Mouse (Mus musculus) cerebellum, adult 11 months (tissue): ENCODE results near the gene Taf10.
"Not testable (repeated sequence)": the region's sequence is repeated elsewhere in the genome, so short reads cannot be mapped to it uniquely, and the experiment has no call there.

ENCODE experiments used
- DNase-seq: peaks from one replicate; pipeline ENCODE4 v3.0.0; 2022

Gene Taf10

DNA sequence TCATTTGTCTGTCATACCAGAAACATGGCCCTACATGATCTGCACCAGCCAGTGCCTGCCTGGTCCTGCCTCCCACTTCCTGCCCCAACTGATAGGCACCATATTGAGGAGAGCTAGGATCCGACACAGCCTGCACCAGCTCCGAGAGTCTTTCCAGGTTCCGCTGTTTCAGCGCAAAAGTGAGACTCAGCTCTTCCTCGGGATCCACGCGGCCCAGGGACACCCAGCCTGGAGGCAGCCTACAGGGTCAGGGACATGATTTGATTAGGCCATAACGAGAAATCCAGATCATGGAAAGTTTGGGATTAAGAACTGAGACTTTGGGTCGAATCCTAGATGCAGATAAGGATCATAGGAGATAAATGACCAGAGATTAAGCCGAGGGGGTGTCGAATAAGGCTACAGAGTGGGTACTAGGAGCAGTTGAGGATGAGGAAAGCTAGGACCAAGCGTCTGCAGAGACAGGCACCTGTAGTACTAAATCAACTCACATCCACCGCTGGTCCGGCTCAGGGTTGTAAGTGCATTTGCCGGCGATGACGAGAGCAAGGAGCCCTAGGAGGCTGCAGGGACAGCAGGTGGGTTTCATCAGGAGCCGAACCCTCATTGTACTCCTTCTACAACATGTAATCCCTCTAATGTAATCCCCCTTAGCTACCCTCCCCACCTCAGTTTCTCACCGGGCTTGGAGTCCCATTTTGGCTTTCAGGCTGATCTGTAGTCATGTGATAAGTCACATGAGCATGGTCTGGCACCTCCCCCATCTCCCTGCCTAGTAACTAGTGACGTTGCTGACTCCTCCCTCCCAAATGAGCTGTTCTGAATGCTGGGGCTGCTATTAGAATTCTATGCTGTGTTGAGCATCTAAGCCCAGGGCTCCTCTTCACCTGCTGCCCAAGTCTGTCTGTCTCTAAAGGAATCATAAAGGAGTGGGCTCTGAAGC, 7.6 kb upstream of the Taf10 start, which contains the start of gene Tpp1:
TSS of gene Tpp1 (minus strand) at position 745 of the 943 bp plus-strand sequence.
- peak; percentile 91 for DNase-seq

DNA sequence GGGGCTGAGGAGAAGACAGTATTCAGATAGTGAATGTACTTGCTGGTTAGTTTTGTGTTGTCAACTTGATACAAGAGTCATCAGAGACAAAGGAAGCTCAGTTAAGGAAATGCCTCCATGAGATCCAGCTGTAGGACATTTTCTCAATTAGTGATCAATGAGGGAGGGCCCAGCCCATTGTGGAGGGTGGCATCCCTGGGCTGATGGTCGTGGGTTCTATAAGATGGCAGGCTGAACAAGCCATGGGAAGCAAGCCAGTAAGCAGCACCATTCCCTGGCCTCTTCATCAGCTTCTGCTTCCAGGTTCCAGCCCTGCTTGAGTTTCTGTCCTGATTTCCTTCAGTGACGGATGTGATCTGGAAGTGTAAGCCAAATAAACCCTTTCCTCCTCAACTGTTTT, 3.6 kb upstream of the Taf10 start:
- DNase-seq = no peak

DNA sequence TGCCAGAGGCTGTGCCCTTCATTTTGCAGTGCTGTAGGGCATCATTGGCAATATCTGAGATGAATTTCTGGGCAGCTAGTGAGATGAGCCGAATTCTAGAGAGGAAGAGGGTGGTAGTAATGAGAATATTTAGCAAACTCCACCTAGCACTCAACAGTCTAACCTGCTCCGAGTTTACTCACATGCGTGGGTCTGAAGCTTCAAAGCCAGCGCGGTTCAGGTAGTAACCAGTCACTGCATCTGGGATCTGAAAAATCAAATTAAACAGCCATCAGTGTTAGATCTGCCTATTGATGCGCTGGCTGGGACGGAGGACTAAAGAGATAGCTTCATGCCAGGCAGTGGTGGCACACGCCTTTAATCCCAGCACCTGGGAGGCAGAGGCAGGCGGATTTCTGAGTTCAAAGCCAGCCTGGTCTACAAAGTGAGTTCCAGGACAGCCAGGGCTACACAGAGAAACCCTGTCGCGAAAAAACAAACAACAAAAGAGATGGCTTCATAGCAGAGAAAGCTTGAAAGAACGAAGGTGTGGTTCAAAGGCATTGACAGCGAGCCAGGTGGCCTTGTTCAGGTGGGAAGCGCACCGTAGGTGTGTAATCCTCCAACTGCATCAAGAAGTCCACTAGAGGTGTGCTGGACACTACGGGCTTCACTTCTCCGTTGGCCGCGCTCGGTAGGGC, 775 bp downstream of the Taf10 start:
- DNase-seq = not testable (repeated sequence)

- not testable (repeated sequence) for DNase-seq
These were observed 1.5 kb downstream of the Taf10 start for GRCm38 (mm10) chr7:105742539-105743215.

- DNase-seq = no peak
These were observed 2.2 kb downstream of the Taf10 start for GRCm38 (mm10) chr7:105741978-105742377.

DNA sequence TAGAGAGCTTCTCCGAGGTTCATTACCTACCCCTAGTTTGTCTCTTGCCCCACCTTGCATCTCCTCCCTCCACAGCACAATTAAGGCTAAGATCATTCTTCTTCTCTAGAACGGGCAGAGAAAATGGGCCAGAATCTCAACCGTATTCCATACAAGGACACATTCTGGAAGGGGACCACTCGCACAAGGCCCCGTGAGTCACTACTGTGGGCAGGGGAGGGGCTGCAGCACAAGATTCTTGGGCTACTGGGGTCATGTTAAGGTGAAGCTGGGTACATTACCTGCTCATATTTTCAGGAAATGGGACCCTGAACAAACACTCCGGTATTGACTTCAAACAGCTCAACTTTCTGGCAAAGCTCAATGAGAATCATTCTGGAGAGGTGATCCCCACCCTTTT, 3.3 kb downstream of the Taf10 start:
- DNase-seq = no peak

- DNase-seq = no peak
These were observed 3.9 kb downstream of the Taf10 start for GRCm38 (mm10) chr7:105740089-105740795.

DNA sequence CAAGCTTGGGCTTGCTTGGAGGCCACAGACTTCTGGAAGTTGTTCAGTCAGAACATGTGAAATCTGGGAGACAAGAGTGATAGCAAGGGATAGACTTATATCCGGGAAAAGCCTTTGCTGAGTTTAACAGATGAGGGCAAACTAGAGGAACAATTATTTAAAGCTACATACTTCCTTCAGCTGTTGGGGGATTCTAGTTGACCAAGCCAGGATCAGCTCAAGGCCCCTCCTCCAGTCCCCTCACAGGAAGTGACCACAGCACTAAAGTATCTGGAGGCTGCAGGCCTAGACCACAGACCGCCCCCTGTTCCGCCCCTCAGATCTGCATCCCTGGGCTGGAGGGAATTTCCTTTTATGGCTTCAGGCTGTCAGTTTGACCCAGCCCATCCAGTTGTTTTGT, 5.2 kb downstream of the Taf10 start:
- DNase-seq = no peak

GRCm38 (mm10) chr7:105738286-105738685, 5.9 kb downstream of the Taf10 start:
- no peak for DNase-seq

DNA sequence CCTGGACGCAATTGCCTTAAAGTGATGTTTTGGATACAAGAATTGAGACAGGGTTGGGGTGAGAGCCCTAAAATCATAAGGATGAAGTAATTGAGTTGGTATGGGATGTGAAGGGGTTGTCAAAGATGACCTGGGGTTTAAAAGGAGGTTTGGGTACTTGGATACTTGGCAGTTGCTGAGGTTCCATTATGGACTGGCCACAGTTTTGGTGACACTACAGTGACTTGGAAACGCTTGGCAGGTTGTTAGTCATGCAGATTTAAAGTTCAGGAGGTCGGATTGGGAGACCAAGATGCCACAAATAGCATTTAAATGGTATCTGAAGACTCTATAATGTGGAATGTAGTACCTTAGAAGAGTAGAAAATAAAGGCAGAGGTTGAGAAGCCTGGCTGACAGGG, 6.5 kb downstream of the Taf10 start:
- no peak for DNase-seq

GRCm38 (mm10) chr7:105736911-105737521, 7.1 kb downstream of the Taf10 start, which contains the start of gene Rrp8:
TSS of gene Rrp8 (minus strand) at chr7:105737385.
- DNase-seq = peak; percentile 42

DNA sequence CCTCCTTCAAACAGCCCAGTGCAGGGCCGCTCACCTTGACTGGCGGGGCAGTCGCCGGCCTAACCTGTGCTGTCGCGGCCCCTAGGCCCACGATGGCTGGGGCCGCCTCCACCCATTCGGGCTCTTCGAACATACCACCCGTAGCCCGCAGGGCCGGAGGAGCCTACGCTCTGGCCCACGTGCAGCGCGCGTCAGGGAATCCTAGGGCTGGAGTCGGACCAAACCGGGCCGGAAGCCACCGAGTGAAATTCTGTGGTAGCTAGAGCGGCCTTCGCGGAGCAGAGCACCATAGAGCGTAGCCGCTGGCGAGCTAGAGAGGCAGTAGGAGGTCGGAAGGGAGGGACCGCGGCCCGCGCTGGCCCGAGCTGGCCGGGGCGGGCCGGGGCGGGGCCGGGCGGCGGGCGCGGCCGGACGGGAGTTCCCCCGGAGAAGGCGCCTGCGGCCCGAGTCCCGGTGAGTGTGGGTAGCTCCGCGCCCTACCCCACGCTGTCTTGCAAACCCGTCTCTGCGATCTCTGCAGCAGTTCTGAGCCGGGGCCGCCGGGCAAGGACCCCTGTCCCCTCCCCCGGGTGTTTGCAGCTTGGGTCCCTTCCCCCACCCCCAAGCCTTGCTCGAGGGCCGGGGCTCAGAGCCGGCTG, 7.8 kb downstream of the Taf10 start, which contains the start of gene Ilk:
TSS of gene Ilk (plus strand) at position 329 of the 638 bp plus-strand sequence.
- peak; percentile 91 for DNase-seq

DNA sequence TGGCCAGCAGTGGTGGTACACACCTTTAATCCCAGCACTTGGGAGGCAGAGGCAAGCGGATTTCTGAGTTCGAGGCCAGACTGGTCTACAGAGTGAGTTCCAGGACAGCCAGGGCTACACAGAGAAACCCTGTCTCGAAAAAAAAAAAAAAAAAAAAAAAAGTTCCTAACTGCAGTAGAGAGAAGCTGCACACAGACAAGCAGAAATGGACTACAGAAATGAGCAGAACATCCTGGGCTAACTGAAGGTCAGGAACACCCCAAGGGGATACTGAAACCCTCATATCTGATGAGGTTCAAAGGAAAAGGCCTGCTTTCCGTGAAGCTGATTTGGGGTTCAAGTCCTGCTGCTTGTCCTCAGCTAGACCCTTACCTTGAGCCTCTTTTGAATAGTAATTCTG, 8.7 kb downstream of the Taf10 start:
- not testable (repeated sequence) for DNase-seq

- no peak for DNase-seq
These were observed 9.3 kb downstream of the Taf10 start for GRCm38 (mm10) chr7:105734826-105735225.

DNA sequence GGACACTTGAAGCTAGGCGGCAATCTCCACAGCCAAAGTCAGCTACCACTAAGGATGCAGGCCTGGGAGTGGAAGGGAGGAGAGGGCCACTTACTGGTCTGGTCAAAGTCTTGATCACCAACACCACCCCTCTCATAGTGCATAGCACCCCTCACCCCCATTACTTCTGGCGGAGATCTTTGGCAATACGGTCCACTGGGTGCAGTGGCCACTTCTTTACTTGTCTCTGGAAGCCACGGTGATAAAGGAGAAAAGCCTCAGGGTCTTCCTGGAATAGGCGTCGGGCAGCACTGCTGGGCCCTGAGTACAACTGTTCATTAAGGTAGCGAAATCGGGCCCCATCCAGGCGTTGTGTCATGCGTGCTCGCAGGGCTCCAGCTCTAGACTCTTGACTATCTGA, 10.3 kb downstream of the Taf10 start:
- no peak for DNase-seq

- no peak for DNase-seq
These were observed 15.3 kb downstream of the Taf10 start for GRCm38 (mm10) chr7:105728701-105729428.

- DNase-seq = no peak
These were observed 17.2 kb downstream of the Taf10 start for GRCm38 (mm10) chr7:105726980-105727325.

DNA sequence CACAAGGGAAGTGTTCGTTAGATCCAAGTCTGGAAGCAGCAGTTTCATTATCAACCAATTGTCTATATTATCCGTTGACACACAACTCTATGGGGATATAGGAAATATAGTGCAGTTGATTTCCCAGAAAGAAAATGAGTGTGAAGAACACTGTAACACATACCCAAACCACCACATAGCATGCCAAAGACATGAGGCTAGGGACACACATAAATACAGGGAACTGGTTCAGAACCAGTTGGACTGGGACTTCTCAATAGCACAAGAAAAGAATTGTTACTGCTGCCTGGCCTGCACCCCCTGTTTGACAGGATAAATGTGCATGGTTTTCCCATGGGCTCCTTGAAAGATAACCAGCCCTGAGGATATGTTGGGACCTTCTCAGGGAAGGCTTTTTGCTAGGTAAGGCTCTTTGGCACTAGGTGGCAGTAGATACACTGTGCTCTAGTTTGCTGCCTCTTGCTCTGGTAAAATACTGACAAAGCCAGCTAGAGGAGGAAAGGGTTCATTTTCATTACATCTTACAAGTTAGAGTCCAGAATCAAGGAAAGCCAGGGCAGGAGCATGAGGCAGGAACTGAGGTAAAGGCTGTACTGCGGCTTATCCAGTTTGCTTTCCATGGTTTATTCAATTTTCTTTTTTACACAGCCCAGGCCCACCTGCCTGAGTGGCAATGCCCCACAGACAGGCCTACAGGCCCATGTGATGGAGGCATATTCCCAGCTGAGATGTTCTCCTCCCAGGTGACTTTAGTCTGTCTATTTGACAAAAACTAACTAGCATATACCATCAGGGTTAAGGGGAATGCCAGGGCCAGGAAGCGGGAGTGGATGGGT, 17.8 kb downstream of the Taf10 start:
- DNase-seq = peak; percentile 54

DNA sequence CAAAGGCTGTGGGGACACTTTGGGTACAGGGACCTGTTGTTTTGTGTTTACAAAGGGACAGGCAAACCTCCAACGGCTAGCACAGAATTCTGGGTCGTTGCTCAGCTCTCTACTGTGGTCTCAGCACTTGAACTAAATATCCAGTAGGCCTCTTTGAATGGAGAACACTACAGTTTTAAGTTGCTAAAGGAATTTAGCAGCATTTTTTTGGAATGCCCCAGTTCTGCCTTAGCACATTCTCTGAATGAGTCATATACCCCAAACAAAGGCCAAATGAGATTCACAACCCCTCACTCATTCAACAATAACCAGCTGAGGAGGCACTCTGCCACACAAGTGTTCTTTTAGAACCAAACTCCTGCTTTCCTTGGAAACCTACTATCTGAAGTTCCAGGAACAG, 22.2 kb downstream of the Taf10 start:
- DNase-seq = no peak

DNA sequence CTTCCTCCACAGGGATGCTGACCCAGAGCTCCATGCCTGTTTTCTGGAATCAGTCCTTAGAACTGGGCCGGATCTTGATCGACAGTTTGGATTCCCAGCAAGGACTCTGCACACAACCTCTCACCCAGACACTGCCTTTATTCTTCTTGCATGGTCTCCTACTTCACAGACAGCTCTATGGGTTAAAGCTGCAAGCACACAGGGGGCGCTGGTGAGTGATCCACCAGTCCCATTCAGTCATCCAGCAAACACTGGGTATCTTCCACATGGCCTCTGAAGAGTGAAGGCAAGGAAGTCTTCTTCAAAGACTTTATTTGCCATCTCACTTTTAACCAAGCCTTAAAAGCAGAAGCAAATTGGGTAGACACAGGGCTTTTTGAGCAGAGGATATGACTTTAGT, 28.8 kb downstream of the Taf10 start:
- no peak for DNase-seq
